Mouse (Mus musculus) stomach, embryonic 16.5 days (tissue): ENCODE measurements at regions not wholly inside any gene's neighbourhood (a gene's known extent, or its start where the extent isn't known, plus 50 kb on each side); places are given as distances from the start of the nearest gene placed in this dataset.

Experiments used
- ATAC-seq: fragments of 200-750 bp; cut with Nextera tagmentation; 2 replicates; pipeline ENCODE4 v1.8.0; 2017; ENCODE audit warnings: moderate number of reproducible peaks, moderate TSS enrichment; ENCODE audit not compliant: insufficient read depth, low FRiP score
- H3K27ac ChIP-seq: fragments of 300-500 bp; sonication (generic); 2 replicates; pipeline ENCODE4 v1.5.1; 2014; ENCODE audit warnings: low read length
- H3K27me3 ChIP-seq: fragments of 300-500 bp; sonication (generic); 2 replicates; pipeline ENCODE4 v1.6.1; 2014; ENCODE audit warnings: low read length, control low read depth, mixed read lengths; ENCODE audit not compliant: control insufficient read depth, insufficient read depth
- H3K36me3 ChIP-seq: fragments of 300-500 bp; sonication (generic); 2 replicates; pipeline ENCODE4 v1.6.1; 2014; ENCODE audit warnings: low read length; ENCODE audit not compliant: control insufficient read depth, insufficient read depth
- H3K4me1 ChIP-seq: fragments of 300-500 bp; sonication (generic); 2 replicates; pipeline ENCODE4 v1.6.1; 2014; ENCODE audit warnings: low read length, control low read depth, mixed read lengths; ENCODE audit not compliant: control insufficient read depth, insufficient read depth
- H3K4me2 ChIP-seq: fragments of 300-500 bp; sonication (generic); 2 replicates; pipeline ENCODE4 v1.6.1; 2014; ENCODE audit warnings: low read depth, low read length, mixed read lengths
- H3K4me3 ChIP-seq: fragments of 300-500 bp; sonication (generic); replicated peaks from 2 replicates; pipeline ENCODE4 v1.5.1; 2014; ENCODE audit warnings: mild to moderate bottlenecking, low read length
- H3K9ac ChIP-seq: fragments of 300-500 bp; sonication (generic); 2 replicates; pipeline ENCODE4 v1.6.1; 2014; ENCODE audit warnings: low read length
- H3K9me3 ChIP-seq: fragments of 300-500 bp; sonication (generic); replicated peaks from 2 replicates; pipeline ENCODE4 v1.6.1; 2016; ENCODE audit warnings: low read length, control low read depth; ENCODE audit not compliant: control insufficient read depth
- WGBS: fragments of 180-500 bp; shearing (Covaris S2); extraction: QIAGEN DNeasy Blood & Tissue Kit; methylation state at CpG from one replicate; pipeline ENCODE4 v1.1.7; 2014; 5-methylcytosine and 5-hydroxymethylcytosine counted together

DNA sequence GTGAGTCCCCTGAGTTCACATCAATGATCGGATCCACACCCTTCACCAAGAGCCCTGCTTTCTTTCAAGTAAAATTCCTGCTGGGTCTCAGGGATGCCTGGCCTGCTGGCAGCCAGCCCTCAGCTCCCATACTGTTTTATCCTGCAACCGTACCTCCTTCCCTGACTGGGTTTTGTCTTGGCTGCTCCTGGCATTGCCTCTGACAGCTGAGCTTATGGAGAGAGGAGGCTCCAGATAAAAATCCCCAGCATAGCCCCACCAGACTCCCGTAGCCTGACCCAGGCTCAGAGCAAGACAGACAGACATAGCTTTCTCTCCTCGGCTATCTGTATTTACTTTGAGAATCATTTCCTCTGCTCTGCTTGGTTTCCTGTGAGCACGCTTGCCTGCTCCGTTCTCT, 245.8 kb upstream of the Runx1 start:
- Histone ChIP-seq H3K4me1 (peaks cover 10% of the 10 kb centered on the region), H3K4me3 (no peak overlapping the region), H3K4me2 (peak overlapping the region; percentile 12; the same call in 1 of the 2 replicates), H3K9ac (no peak overlapping the region), H3K27ac (peak overlapping the region; percentile 81), H3K27me3 (no peaks in the 10 kb centered on the region), H3K9me3 (no peaks in the 10 kb centered on the region), H3K36me3 (no peaks in the 10 kb centered on the region)
- peak; percentile 75; the same call in 1 of the 2 replicates for ATAC-seq
- WGBS: 29% methylated on average over 6 of the region's 6 CpGs

DNA sequence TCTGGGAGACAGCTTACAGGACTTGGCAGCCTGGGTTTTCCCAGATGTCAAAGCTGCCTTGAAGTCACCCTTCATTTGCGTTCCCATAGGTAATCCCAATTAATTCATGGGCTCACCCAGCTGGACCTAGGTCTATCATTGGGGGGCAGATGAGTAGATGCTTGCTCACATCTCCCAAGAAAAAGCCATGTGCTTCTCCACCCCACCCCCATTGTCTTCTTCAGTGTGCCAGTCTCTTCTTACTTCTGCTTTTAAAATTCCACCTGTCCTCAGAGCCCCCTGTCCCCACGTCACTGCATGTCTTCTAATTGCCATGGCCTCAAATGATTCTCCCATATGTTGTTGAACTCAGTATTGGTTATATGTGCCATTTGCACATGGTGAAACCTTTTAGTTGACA, 240.9 kb upstream of the Runx1 start:
- WGBS: 92% methylated on average over 2 of the region's 2 CpGs
- H3K9ac ChIP-seq: no peak overlapping the region
- H3K36me3 ChIP-seq: no peaks in the 10 kb centered on the region
- H3K4me1 ChIP-seq: peaks cover 5% of the 10 kb centered on the region; the same call in 1 of the 2 replicates
- no peak overlapping the region for H3K4me2 ChIP-seq
- H3K9me3 ChIP-seq: no peaks in the 10 kb centered on the region
- no peaks in the 10 kb centered on the region for H3K27me3 ChIP-seq
- H3K27ac ChIP-seq: no peak overlapping the region
- H3K4me3 ChIP-seq: no peak overlapping the region
- no peak for ATAC-seq

DNA sequence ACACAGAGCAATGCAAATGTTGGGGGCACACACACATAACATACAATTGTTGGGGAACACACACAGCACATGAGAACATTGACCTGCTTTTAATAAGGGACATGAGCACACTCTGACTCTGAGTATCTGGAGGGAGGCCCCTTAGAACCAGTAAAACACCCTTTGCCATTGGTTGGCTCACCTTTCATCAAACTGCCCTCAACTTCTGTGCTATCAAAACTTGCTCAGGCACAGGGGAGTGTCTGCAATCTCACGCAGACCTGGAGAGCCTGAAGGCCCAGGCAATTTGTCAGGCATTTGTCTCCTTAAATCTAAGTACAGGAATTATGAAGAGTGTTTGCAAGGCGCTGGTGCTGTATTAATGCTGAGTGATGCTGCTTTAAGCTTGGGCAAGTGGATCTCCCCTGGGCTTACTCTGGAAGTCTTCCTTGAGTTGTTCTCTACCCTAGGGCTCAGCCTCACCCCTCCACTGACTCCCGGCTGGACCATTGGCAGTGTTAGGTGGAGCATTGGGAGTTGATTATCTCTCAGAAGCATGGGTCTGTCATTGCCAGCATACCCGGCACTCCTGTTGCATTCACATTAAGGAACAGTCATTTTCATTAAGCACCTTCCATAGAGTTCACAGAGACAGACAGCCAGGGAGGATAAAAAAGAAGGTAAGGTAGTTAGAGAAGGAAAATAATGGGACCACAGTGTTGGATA, 235.7 kb upstream of the Runx1 start:
- ATAC-seq: no peak
- Histone ChIP-seq H3K9ac (no peak overlapping the region), H3K4me2 (no peak overlapping the region), H3K27me3 (no peaks in the 10 kb centered on the region), H3K9me3 (no peaks in the 10 kb centered on the region), H3K27ac (no peak overlapping the region), H3K4me1 (peaks cover 7% of the 10 kb centered on the region; the same call in 1 of the 2 replicates), H3K4me3 (no peak overlapping the region), H3K36me3 (no peaks in the 10 kb centered on the region)
- 65% methylated on average over 4 of the region's 4 CpGs for WGBS

DNA sequence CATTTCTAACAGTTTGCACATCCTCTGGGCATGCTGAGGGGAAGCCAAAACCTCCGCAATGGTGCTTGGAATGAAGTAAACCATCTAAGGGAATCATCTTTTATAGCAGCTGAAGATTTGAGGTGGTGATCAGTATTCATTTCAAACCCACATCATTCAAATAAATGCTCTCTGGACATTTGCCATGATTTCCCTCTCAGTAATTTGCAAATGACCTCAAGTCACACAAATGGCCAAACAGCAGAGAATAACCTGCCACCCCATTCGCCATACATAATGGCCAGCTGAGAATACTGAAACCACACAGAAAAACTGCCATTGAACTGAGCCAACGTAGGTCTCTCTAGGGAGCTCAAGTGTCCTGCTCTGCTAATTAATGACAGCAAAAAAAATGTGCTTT, 230.3 kb upstream of the Runx1 start:
- Histone ChIP-seq H3K4me1 (peaks cover 3% of the 10 kb centered on the region; the same call in 1 of the 2 replicates), H3K9ac (no peak overlapping the region), H3K27ac (no peak overlapping the region), H3K4me3 (no peak overlapping the region), H3K9me3 (no peaks in the 10 kb centered on the region), H3K4me2 (no peak overlapping the region), H3K36me3 (no peaks in the 10 kb centered on the region), H3K27me3 (no peaks in the 10 kb centered on the region)
- ATAC-seq: no peak
- WGBS: 58% methylated on average over 3 of the region's 3 CpGs

DNA sequence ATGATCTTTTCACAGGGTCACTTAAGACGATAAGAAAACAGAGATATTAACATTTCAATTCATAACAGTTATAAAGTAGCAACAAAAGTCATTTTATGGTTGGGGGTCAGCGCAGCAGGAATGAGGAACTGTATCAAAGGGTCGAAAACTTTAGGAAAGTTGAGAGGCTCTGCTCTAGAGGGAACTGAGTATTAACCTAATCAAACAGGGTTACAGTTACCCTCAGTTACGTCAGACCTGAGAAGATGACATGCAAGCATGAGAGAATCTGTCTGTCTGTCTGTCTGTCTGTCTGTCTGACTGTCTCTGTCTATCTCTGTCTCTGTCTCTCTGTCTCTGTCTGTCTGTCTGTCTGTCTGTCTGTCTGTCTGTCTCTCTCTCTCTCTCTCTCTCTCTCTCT, 229.6 kb upstream of the Runx1 start:
- Histone ChIP-seq H3K4me3 (no peak overlapping the region), H3K4me2 (no peak overlapping the region), H3K27ac (no peak overlapping the region), H3K36me3 (no peaks in the 10 kb centered on the region), H3K27me3 (no peaks in the 10 kb centered on the region), H3K4me1 (no peaks in the 10 kb centered on the region), H3K9ac (no peak overlapping the region), H3K9me3 (no peaks in the 10 kb centered on the region)
- 81% methylated on average over 4 of the region's 4 CpGs for WGBS
- no peak for ATAC-seq

DNA sequence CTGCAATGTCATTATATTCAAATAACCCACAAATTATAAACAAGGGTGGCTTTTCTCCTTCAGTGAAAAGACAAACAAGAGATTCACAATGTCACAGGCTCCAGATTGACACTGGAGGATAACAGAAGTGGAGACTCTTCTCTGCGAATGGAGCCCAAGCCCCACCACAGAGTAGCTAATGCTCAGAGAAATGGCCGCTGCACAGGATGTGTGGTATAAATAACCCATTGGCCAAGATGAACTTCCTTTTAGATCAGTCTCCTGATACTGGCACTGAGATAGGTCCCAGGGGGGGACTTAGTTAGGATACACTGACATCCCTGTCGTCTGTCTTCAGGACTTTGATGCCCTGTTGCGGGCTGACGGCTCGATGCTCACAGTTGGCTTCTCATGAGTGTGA, 225.3 kb upstream of the Runx1 start:
- Histone ChIP-seq H3K27ac (no peak overlapping the region), H3K9ac (no peak overlapping the region), H3K9me3 (no peaks in the 10 kb centered on the region), H3K27me3 (no peaks in the 10 kb centered on the region), H3K4me1 (no peaks in the 10 kb centered on the region), H3K4me2 (no peak overlapping the region), H3K36me3 (no peaks in the 10 kb centered on the region), H3K4me3 (no peak overlapping the region)
- ATAC-seq: no peak
- 74% methylated on average over 6 of the region's 6 CpGs for WGBS

DNA sequence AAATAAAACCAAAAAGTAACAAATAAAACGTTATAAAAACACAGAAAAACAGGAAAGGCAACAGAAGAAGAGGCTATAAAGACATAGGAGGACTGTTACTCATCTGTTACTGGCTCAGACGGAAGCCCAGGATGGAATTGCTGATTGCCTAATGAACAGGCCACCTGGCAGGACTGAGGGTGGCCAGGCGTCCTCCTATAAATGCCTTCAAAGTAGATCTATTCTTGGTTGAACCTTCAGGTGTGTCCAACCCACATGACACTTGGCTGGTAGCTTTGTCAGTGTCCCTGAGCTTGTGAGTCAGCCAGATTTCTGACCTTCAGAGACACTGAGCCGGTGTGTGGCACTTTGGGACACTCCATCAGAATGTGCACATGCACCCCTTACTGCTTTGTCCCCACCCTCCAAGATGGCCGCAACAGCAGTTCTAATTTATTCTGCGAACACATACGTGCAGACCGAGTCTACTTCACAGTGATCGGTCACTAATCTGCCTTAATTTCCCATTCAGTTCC, 222.5 kb upstream of the Runx1 start:
- H3K4me1 ChIP-seq: no peaks in the 10 kb centered on the region
- 84% methylated on average over 9 of the region's 9 CpGs for WGBS
- no peaks in the 10 kb centered on the region for H3K36me3 ChIP-seq
- no peak overlapping the region for H3K4me3 ChIP-seq
- no peak for ATAC-seq
- no peak overlapping the region for H3K9ac ChIP-seq
- H3K27me3 ChIP-seq: no peaks in the 10 kb centered on the region
- no peak overlapping the region for H3K4me2 ChIP-seq
- H3K27ac ChIP-seq: no peak overlapping the region
- H3K9me3 ChIP-seq: no peaks in the 10 kb centered on the region

DNA sequence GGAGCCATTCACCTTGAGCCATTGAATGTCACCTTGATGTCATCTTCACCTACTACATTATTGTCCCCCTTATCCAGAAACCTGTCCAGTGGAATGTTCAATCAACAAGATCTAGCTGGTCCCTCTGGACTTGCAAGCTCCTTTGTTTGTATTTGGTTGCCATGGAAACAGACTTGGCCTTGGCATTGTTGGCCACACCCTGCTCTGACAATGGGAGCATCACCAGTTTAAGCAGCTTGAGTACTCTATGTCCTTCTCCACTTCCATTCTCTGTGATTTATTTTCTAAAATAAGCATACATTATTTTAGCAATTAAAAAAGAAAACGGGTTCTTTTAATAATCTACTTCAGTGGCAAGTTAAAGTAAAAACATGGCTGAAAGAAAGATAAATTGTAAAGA, 221.6 kb upstream of the Runx1 start:
- H3K4me2 ChIP-seq: no peak overlapping the region
- no peak overlapping the region for H3K27ac ChIP-seq
- H3K9ac ChIP-seq: no peak overlapping the region
- no peaks in the 10 kb centered on the region for H3K27me3 ChIP-seq
- no peaks in the 10 kb centered on the region for H3K4me1 ChIP-seq
- H3K4me3 ChIP-seq: no peak overlapping the region
- no peak for ATAC-seq
- WGBS: 70% methylated on average over 1 of the region's 1 CpGs
- H3K9me3 ChIP-seq: no peaks in the 10 kb centered on the region
- H3K36me3 ChIP-seq: no peaks in the 10 kb centered on the region

DNA sequence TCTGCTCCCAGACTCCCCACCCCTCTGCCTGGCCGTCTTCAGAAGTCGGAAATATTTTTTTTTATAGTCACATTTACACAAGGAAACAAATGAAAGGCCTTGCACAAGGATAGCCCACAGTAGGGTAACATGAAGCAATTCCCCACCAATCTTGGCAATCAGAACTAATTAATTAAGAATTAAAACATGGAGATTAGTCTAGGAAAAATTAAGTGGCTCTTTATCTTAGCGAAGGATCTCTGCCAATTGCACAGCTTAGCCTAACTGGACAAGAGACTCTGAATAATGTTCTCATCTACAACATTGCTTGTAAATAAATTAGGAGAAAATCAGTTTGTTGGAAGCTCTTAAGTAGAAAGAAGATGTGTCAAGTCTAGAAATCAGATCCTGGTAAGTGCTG, 220.3 kb upstream of the Runx1 start:
- Histone ChIP-seq H3K9me3 (no peaks in the 10 kb centered on the region), H3K9ac (no peak overlapping the region), H3K4me1 (no peaks in the 10 kb centered on the region), H3K27me3 (no peaks in the 10 kb centered on the region), H3K36me3 (no peaks in the 10 kb centered on the region), H3K4me2 (no peak overlapping the region), H3K27ac (no peak overlapping the region), H3K4me3 (no peak overlapping the region)
- 80% methylated on average over 3 of the region's 3 CpGs for WGBS
- ATAC-seq: no peak
